Mouse (Mus musculus) midbrain, postnatal 0 days (tissue): ENCODE data around the gene Srebf1. TPM values are rescaled to one million over a fixed set of nuclear protein-coding genes. Genes with fewer than 3 reads are reported as not detected.
A peak's percentile ranks its signal among the peaks of the same experiment; 100 is the strongest.

Experiments
- ATAC-seq: fragments of 200-750 bp; cut with Nextera tagmentation; 2 replicates; pipeline ENCODE4 v1.8.0; 2017; ENCODE audit warnings: moderate number of reproducible peaks, mild to moderate bottlenecking, moderate TSS enrichment, moderate library complexity; ENCODE audit not compliant: low FRiP score
- DNase-seq: peaks from one replicate; pipeline ENCODE4 v3.0.0-alpha.2; 2015; ENCODE audit warnings: low spot score
- H3K27ac ChIP-seq: fragments of 300-500 bp; sonication (generic); 2 replicates; pipeline ENCODE4 v1.5.1; 2014; ENCODE audit warnings: low read depth, mild to moderate bottlenecking, low read length, mixed read lengths
- H3K27me3 ChIP-seq: fragments of 300-500 bp; sonication (generic); 2 replicates; pipeline ENCODE4 v1.6.1; 2014; ENCODE audit warnings: low read length, control low read depth, mixed read lengths; ENCODE audit not compliant: insufficient read depth
- H3K36me3 ChIP-seq: fragments of 300-500 bp; sonication (generic); 2 replicates; pipeline ENCODE4 v1.6.1; 2014; ENCODE audit warnings: low read length, control low read depth, mixed read lengths; ENCODE audit not compliant: insufficient read depth
- H3K4me1 ChIP-seq: fragments of 300-500 bp; sonication (generic); 2 replicates; pipeline ENCODE4 v1.6.1; 2014; ENCODE audit warnings: mild to moderate bottlenecking, control low read depth, antibody characterized with exemption, low read length, mixed read lengths; ENCODE audit not compliant: insufficient read depth
- H3K4me2 ChIP-seq: fragments of 300-500 bp; sonication (generic); 2 replicates; pipeline ENCODE4 v1.6.1; 2014; ENCODE audit warnings: low read depth, mild to moderate bottlenecking, low read length, mixed read lengths; ENCODE audit not compliant: poor library complexity, severe bottlenecking
- H3K4me3 ChIP-seq: fragments of 300-500 bp; sonication (generic); 2 replicates; pipeline ENCODE4 v1.5.1; 2014; ENCODE audit warnings: low read depth, mild to moderate bottlenecking, low read length, moderate library complexity
- H3K9ac ChIP-seq: fragments of 300-500 bp; sonication (generic); replicated peaks from 2 replicates; pipeline ENCODE4 v1.6.1; 2014; ENCODE audit warnings: mild to moderate bottlenecking, low read length, moderate library complexity, mixed read lengths; ENCODE audit not compliant: poor library complexity, severe bottlenecking
- H3K9me3 ChIP-seq: fragments of 300-500 bp; sonication (generic); 2 replicates; pipeline ENCODE4 v1.6.1; 2016; ENCODE audit warnings: low read length, control low read depth
- CTCF ChIP-seq: IDR thresholded peaks from 2 replicates; pipeline ENCODE4 v1.5.1; 2016; ENCODE audit warnings: antibody characterized with exemption, mild to moderate bottlenecking
- WGBS: fragments of 180-500 bp; shearing (Covaris S2); extraction: QIAGEN DNeasy Blood & Tissue Kit; methylation state at CpG from one replicate; pipeline ENCODE4 v1.1.7; 2014; 5-methylcytosine and 5-hydroxymethylcytosine counted together
- polyA plus RNA-seq: library from polyadenylated mRNA; unstranded; fragments of >200 nt; fragmentation: Nextera tagmentation; extraction: Ambion mirVana; gene quantifications from 2 replicates; pipeline ENCODE4 v1.2.1, GENCODE M21; 2015
- total RNA-seq: library from RNA; depleted of rRNA; stranded (reverse); fragments of >200 nt; gene quantifications from 2 replicates; pipeline ENCODE4 v1.2.3, GENCODE M21; 2014

Gene Srebf1
- total and polyA plus RNA-seq, 2 experiments from 2014 or later: 34.5 to 96.5 TPM

- no peak overlapping the region for H3K4me2 ChIP-seq
- H3K27me3 ChIP-seq: no peaks in the 10 kb centered on the region
- WGBS: 93% methylated on average over 25 of the region's 25 CpGs
- no peak for ATAC-seq
- peaks cover 22% of the 10 kb centered on the region; the same call in 1 of the 2 replicates for H3K4me1 ChIP-seq
- H3K9ac ChIP-seq: no peak overlapping the region
- H3K4me3 ChIP-seq: no peak overlapping the region
- no peak overlapping the region for H3K27ac ChIP-seq
- DNase-seq: no peak
- peaks cover 72% of the 10 kb centered on the region for H3K36me3 ChIP-seq
- TF ChIP-seq CTCF: no peak
- no peaks in the 10 kb centered on the region for H3K9me3 ChIP-seq
Measured at GRCm38 (mm10) chr11:60188275-60188853, 34.0 kb downstream of the Srebf1 start.

GRCm38 (mm10) chr11:60187070-60187469 is 35.3 kb downstream of the Srebf1 start:
- no peak overlapping the region for H3K4me2 ChIP-seq
- no peak overlapping the region for H3K4me3 ChIP-seq
- DNase-seq: no peak
- no peaks in the 10 kb centered on the region for H3K27me3 ChIP-seq
- no peak overlapping the region for H3K9ac ChIP-seq
- WGBS: 80% methylated on average over 11 of the region's 11 CpGs
- no peaks in the 10 kb centered on the region for H3K9me3 ChIP-seq
- H3K36me3 ChIP-seq: peaks cover 66% of the 10 kb centered on the region
- no peak for ATAC-seq
- TF ChIP-seq CTCF: no peak
- H3K27ac ChIP-seq: no peak overlapping the region
- peaks cover 33% of the 10 kb centered on the region; the same call in 1 of the 2 replicates for H3K4me1 ChIP-seq

- H3K4me1 ChIP-seq: peaks cover 34% of the 10 kb centered on the region; the same call in 1 of the 2 replicates
- peak; percentile 17; the same call in 1 of the 2 replicates for ATAC-seq
- TF ChIP-seq CTCF: no peak
- WGBS: 77% methylated on average over 20 of the region's 20 CpGs
- H3K36me3 ChIP-seq: peaks cover 54% of the 10 kb centered on the region
- peak; percentile 85 for DNase-seq
- H3K9me3 ChIP-seq: no peaks in the 10 kb centered on the region
- no peak overlapping the region for H3K4me2 ChIP-seq
- H3K4me3 ChIP-seq: no peak overlapping the region
- H3K9ac ChIP-seq: peak overlapping the region; percentile 52
- no peaks in the 10 kb centered on the region for H3K27me3 ChIP-seq
- peak overlapping the region; percentile 74 for H3K27ac ChIP-seq
Measured at GRCm38 (mm10) chr11:60185396-60186231, 36.8 kb downstream of the Srebf1 start.

- DNase-seq: peak; percentile 62
Measured at GRCm38 (mm10) chr11:60184346-60185325, 37.7 kb downstream of the Srebf1 start.

GRCm38 (mm10) chr11:60182741-60183140 is 39.6 kb downstream of the Srebf1 start:
- no peak overlapping the region for H3K4me2 ChIP-seq
- WGBS: 27% methylated on average over 2 of the region's 2 CpGs

More at GRCm38 (mm10) chr11:60184346-60185325, 37.7 kb downstream of the Srebf1 start:
- Histone ChIP-seq H3K9me3 (no peaks in the 10 kb centered on the region), H3K27ac (peak overlapping the region; percentile 74), H3K4me1 (peaks cover 34% of the 10 kb centered on the region; the same call in 1 of the 2 replicates), H3K4me2 (peak overlapping the region; percentile 18; the same call in 1 of the 2 replicates), H3K4me3 (no peak overlapping the region), H3K9ac (peak overlapping the region; percentile 52), H3K27me3 (no peaks in the 10 kb centered on the region), H3K36me3 (peaks cover 46% of the 10 kb centered on the region)
- WGBS: 15% methylated on average over 22 of the region's 22 CpGs
- TF ChIP-seq CTCF: no peak
- ATAC-seq: peak; percentile 31; the same call in 1 of the 2 replicates

More at GRCm38 (mm10) chr11:60182741-60183140, 39.6 kb downstream of the Srebf1 start:
- DNase-seq: no peak
- ATAC-seq: no peak
- Histone ChIP-seq H3K9ac (no peak overlapping the region), H3K9me3 (no peaks in the 10 kb centered on the region), H3K4me3 (no peak overlapping the region), H3K4me1 (peaks cover 45% of the 10 kb centered on the region; the same call in 1 of the 2 replicates), H3K27me3 (no peaks in the 10 kb centered on the region), H3K36me3 (peaks cover 27% of the 10 kb centered on the region), H3K27ac (peak overlapping the region; percentile 62)
- TF ChIP-seq CTCF: no peak
